Mouse (Mus musculus) WW6 (cell line): ENCODE data around the gene Mcl1.

Experiments used
- DNase-seq: peaks from one replicate; pipeline ENCODE4 v3.0.0-alpha.2; 2013; ENCODE audit warnings: low read depth, low spot score

Gene Mcl1

DNA sequence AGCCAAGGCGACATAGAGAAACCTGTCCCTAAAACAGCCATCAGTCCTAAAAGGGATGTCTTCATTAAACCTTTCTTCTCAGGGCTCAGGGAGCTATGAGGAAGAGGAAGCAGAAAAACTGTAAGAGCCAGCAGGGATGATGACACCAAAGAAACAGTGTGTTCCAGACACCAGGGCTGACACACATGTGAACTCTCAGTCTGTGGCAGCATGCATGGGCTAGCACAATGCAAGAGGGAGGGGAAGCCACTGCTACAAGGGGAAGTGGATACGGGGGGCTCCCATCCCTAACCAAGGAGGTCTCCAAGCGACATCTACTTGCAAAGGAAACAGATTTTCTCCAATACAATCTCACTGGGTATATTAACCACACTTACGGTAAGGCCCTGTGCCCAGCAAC lies 47.7 kb downstream of the Mcl1 start:
- no peak for DNase-seq

- DNase-seq, result no peak
Measured at GRCm38 (mm10) chr3:95707497-95707896, 48.9 kb downstream of the Mcl1 start.

GRCm38 (mm10) chr3:95709044-95709443 lies 50.5 kb downstream of the Mcl1 start:
- no peak for DNase-seq

GRCm38 (mm10) chr3:95709967-95710366 lies 51.4 kb downstream of the Mcl1 start:
- DNase-seq, result no peak
